Mouse (Mus musculus): ENCODE data around the gene Ercc6.

GRCm38 (mm10) chr14:32509443-32509961 is 3.8 kb upstream of the Ercc6 start:
- TF ChIP-seq POLR2A (IDR thresholded peaks at IDR 0.05; ENCODE audit: control insufficient read depth, extremely low read depth, insufficient read depth, low read length, poor library complexity) (no peak), CTCF (IDR thresholded peaks at IDR 0.05; ENCODE audit: borderline replicate concordance, control insufficient read depth, extremely low read depth, insufficient read depth, low read length, poor library complexity) (no peak)
